Mouse (Mus musculus) intestine, embryonic 14.5 days (tissue): ENCODE results near the gene Pkhd1. TPM values are rescaled to one million over a fixed set of nuclear protein-coding genes. Genes with fewer than 3 reads are reported as not detected.

Experiments used
- ATAC-seq: fragments of 200-750 bp; cut with Nextera tagmentation; replicated peaks from 2 replicates; pipeline ENCODE4 v1.8.0; 2017; ENCODE audit warnings: low read depth, moderate number of reproducible peaks, moderate TSS enrichment, moderate library complexity; ENCODE audit not compliant: low FRiP score, low TSS enrichment
- DNase-seq: peaks from one replicate; pipeline ENCODE4 v3.0.0-alpha.2; 2018; ENCODE audit warnings: low spot score
- H3K27ac ChIP-seq: fragments of 300-500 bp; sonication (generic); 2 replicates; pipeline ENCODE4 v1.5.1; 2014; ENCODE audit warnings: low read depth, mild to moderate bottlenecking, control low read depth
- H3K27me3 ChIP-seq: fragments of 300-500 bp; sonication (generic); replicated peaks from 2 replicates; pipeline ENCODE4 v1.6.1; 2014; ENCODE audit warnings: low read length, control low read depth; ENCODE audit not compliant: control insufficient read depth, insufficient read depth
- H3K36me3 ChIP-seq: fragments of 300-500 bp; sonication (generic); 2 replicates; pipeline ENCODE4 v1.6.1; 2014; ENCODE audit warnings: low read length, control low read depth; ENCODE audit not compliant: control insufficient read depth, insufficient read depth
- H3K4me1 ChIP-seq: fragments of 300-500 bp; sonication (generic); replicated peaks from 2 replicates; pipeline ENCODE4 v1.6.1; 2014; ENCODE audit warnings: low read length, control low read depth, mixed read lengths; ENCODE audit not compliant: control insufficient read depth, insufficient read depth
- H3K4me2 ChIP-seq: fragments of 300-500 bp; sonication (generic); 2 replicates; pipeline ENCODE4 v1.6.1; 2014; ENCODE audit warnings: low read length
- H3K4me3 ChIP-seq: fragments of 300-500 bp; sonication (generic); 2 replicates; pipeline ENCODE4 v1.5.1; 2014; ENCODE audit warnings: low read depth, low read length, control low read depth, mixed read lengths
- H3K9ac ChIP-seq: fragments of 300-500 bp; sonication (generic); 2 replicates; pipeline ENCODE4 v1.6.1; 2014; ENCODE audit warnings: mild to moderate bottlenecking, low read length
- H3K9me3 ChIP-seq: fragments of 300-500 bp; sonication (generic); 2 replicates; pipeline ENCODE4 v1.6.1; 2016; ENCODE audit warnings: low read length, control low read depth; ENCODE audit not compliant: control insufficient read depth
- WGBS: fragments of 180-500 bp; shearing (Covaris S2); extraction: QIAGEN DNeasy Blood & Tissue Kit; methylation state at CpG from one replicate; pipeline ENCODE4 v1.1.7; 2014; 5-methylcytosine and 5-hydroxymethylcytosine counted together
- polyA plus RNA-seq: library from polyadenylated mRNA; unstranded; fragments of >200 nt; fragmentation: Nextera tagmentation; extraction: Ambion mirVana; gene quantifications from 2 replicates; pipeline ENCODE4 v1.2.1, GENCODE M21; 2014

The Pkhd1 gene
- 0.26 and 0.57 TPM in 2 replicates for polyA plus RNA-seq

- Histone ChIP-seq H3K27me3 (no peaks in the 10 kb centered on the region), H3K4me3 (peak within 1 kb of the TSS; percentile 8; the same call in 1 of the 2 replicates), H3K9me3 (no peaks in the 10 kb centered on the region), H3K4me1 (no peaks in the 10 kb centered on the region), H3K36me3 (no peaks in the 10 kb centered on the region), H3K4me2 (peak within 1 kb of the TSS; percentile 34; the same call in 1 of the 2 replicates), H3K9ac (no peak within 1 kb of the TSS), H3K27ac (no peak within 1 kb of the TSS)
- ATAC-seq = peak; percentile 76
- WGBS = 64% methylated on average over 10 of the region's 10 CpGs
- DNase-seq = peak; percentile 55
Measured at GRCm38 (mm10) chr1:20617849-20618530, at the start of gene Pkhd1. Gene Pkhd1 (minus strand): TSS chr1:20618064.

GRCm38 (mm10) chr1:20667567-20667966, 49.7 kb upstream of the Pkhd1 start:
- Histone ChIP-seq H3K4me2 (no peak overlapping the region), H3K27ac (no peak overlapping the region), H3K36me3 (no peaks in the 10 kb centered on the region), H3K9me3 (no peaks in the 10 kb centered on the region), H3K9ac (no peak overlapping the region), H3K4me1 (no peaks in the 10 kb centered on the region), H3K27me3 (no peaks in the 10 kb centered on the region), H3K4me3 (no peak overlapping the region)
- 78% methylated on average over 7 of the region's 7 CpGs for WGBS
- DNase-seq (no peak), ATAC-seq (no peak)

- Histone ChIP-seq H3K9ac (no peak overlapping the region), H3K27ac (no peak overlapping the region), H3K4me2 (no peak overlapping the region), H3K4me1 (no peaks in the 10 kb centered on the region), H3K27me3 (no peaks in the 10 kb centered on the region), H3K9me3 (no peaks in the 10 kb centered on the region), H3K4me3 (no peak overlapping the region), H3K36me3 (no peaks in the 10 kb centered on the region)
- no peak for DNase-seq
- 79% methylated on average over 2 of the region's 2 CpGs for WGBS
- ATAC-seq = no peak
Measured at GRCm38 (mm10) chr1:20666233-20666632, 48.4 kb upstream of the Pkhd1 start.

- Histone ChIP-seq H3K36me3 (no peaks in the 10 kb centered on the region), H3K4me2 (no peak overlapping the region), H3K27me3 (no peaks in the 10 kb centered on the region), H3K9me3 (no peaks in the 10 kb centered on the region), H3K4me1 (no peaks in the 10 kb centered on the region), H3K9ac (no peak overlapping the region), H3K4me3 (no peak overlapping the region), H3K27ac (no peak overlapping the region)
- DNase-seq (no peak), ATAC-seq (no peak)
- WGBS = 70% methylated on average over 5 of the region's 5 CpGs
Measured at GRCm38 (mm10) chr1:20655085-20655484, 37.2 kb upstream of the Pkhd1 start.

GRCm38 (mm10) chr1:20653513-20654506, 35.9 kb upstream of the Pkhd1 start:
- no peaks in the 10 kb centered on the region for H3K27me3 ChIP-seq
- H3K4me2 ChIP-seq = no peak overlapping the region
- no peak overlapping the region for H3K9ac ChIP-seq
- ATAC-seq = no peak
- no peaks in the 10 kb centered on the region for H3K4me1 ChIP-seq
- no peaks in the 10 kb centered on the region for H3K9me3 ChIP-seq
- no peaks in the 10 kb centered on the region for H3K36me3 ChIP-seq
- H3K4me3 ChIP-seq = no peak overlapping the region
- DNase-seq = no peak
- H3K27ac ChIP-seq = no peak overlapping the region
- 52% methylated on average over 6 of the region's 6 CpGs for WGBS

- no peak overlapping the region for H3K9ac ChIP-seq
- no peak for ATAC-seq
- no peaks in the 10 kb centered on the region for H3K27me3 ChIP-seq
- no peak overlapping the region for H3K4me3 ChIP-seq
- 84% methylated on average over 2 of the region's 2 CpGs for WGBS
- no peak overlapping the region for H3K4me2 ChIP-seq
- no peak for DNase-seq
- H3K36me3 ChIP-seq = no peaks in the 10 kb centered on the region
- no peaks in the 10 kb centered on the region for H3K4me1 ChIP-seq
- no peaks in the 10 kb centered on the region for H3K9me3 ChIP-seq
- H3K27ac ChIP-seq = no peak overlapping the region
Measured at GRCm38 (mm10) chr1:20634856-20635255, 17.0 kb upstream of the Pkhd1 start.

GRCm38 (mm10) chr1:20633276-20633869, 15.5 kb upstream of the Pkhd1 start:
- no peak overlapping the region for H3K27ac ChIP-seq
- no peak for ATAC-seq
- DNase-seq = no peak
- no peak overlapping the region for H3K4me3 ChIP-seq
- WGBS = 83% methylated on average over 7 of the region's 7 CpGs
- H3K9me3 ChIP-seq = no peaks in the 10 kb centered on the region
- no peak overlapping the region for H3K4me2 ChIP-seq
- no peaks in the 10 kb centered on the region for H3K4me1 ChIP-seq
- H3K36me3 ChIP-seq = no peaks in the 10 kb centered on the region
- H3K9ac ChIP-seq = no peak overlapping the region
- H3K27me3 ChIP-seq = no peaks in the 10 kb centered on the region

- no peaks in the 10 kb centered on the region for H3K9me3 ChIP-seq
- H3K4me1 ChIP-seq = no peaks in the 10 kb centered on the region
- H3K36me3 ChIP-seq = no peaks in the 10 kb centered on the region
- WGBS = 82% methylated on average over 3 of the region's 3 CpGs
- DNase-seq = no peak
- H3K27ac ChIP-seq = no peak overlapping the region
- no peak overlapping the region for H3K9ac ChIP-seq
- H3K4me2 ChIP-seq = no peak overlapping the region
- H3K27me3 ChIP-seq = no peaks in the 10 kb centered on the region
- no peak overlapping the region for H3K4me3 ChIP-seq
- no peak for ATAC-seq
Measured at GRCm38 (mm10) chr1:20624564-20624963, 6.7 kb upstream of the Pkhd1 start.
